Comparison of ENCODE assay signal across 25 mouse cellular contexts in genomic region chr19:6313796-6314195, GRCm38 (mm10).
"Had no signal": no experiment of that assay in that cellular context is flagged by ENCODE, and none has a peak within 500 bp of the region (broad histone marks: within the 10 kb centered on the region; RNA-seq: fewer than 3 reads in every experiment).

No protein-coding gene starts in this region.

- H3K4me1 ChIP-seq: hindbrain, embryonic 12.5 days had no signal

- ATAC-seq: hindbrain, embryonic 16.5 days; inflammation-experienced regulatory T-cells, adult 6 months; intestine, embryonic 15.5 days; intestine, postnatal 0 days had no signal

- H3K27me3 ChIP-seq: heart, embryonic 12.5 days; hindbrain, embryonic 12.5 days; intestine, embryonic 15.5 days; liver, embryonic 13.5 days; liver, embryonic 15.5 days had no signal

- H3K9me3 ChIP-seq: heart, embryonic 10.5 days; heart, embryonic 12.5 days; hindbrain, embryonic 10.5 days; hindbrain, embryonic 12.5 days; intestine, embryonic 15.5 days; liver, embryonic 13.5 days; liver, embryonic 15.5 days had no signal

- H3K9ac ChIP-seq: heart, embryonic 12.5 days; hindbrain, embryonic 12.5 days; hindbrain, embryonic 14.5 days; intestine, embryonic 15.5 days; liver, embryonic 13.5 days; liver, embryonic 15.5 days had no signal

- DNase-seq: gastrocnemius, adult 2 months; gastrocnemius, postnatal 10 days; gastrocnemius, postnatal 25 days; heart, postnatal 10 days; heart, postnatal 4 days; kidney, adult 18-20 months; kidney, adult 8-10 months; kidney, postnatal 10 days; kidney, postnatal 25 days; kidney, postnatal 4 days; liver; liver, embryonic 13.5 days had no signal

- H3K27ac ChIP-seq: gastrocnemius, adult 2 months; heart, embryonic 10.5 days; hindbrain, embryonic 10.5 days; hindbrain, embryonic 12.5 days; hindbrain, embryonic 14.5 days; intestine, embryonic 15.5 days; layer of hippocampus, adult 2 months; left cerebral cortex, adult 2 months; liver, embryonic 13.5 days; liver, embryonic 15.5 days had no signal

- H3K4me3 ChIP-seq: gastrocnemius, adult 2 months; heart, embryonic 10.5 days; heart, embryonic 12.5 days; hindbrain, embryonic 10.5 days; hindbrain, embryonic 12.5 days; intestine, embryonic 15.5 days; layer of hippocampus, adult 2 months; left cerebral cortex, adult 2 months; liver, embryonic 13.5 days; liver, embryonic 15.5 days had no signal

- H3K4me2 ChIP-seq: heart, embryonic 12.5 days; hindbrain, embryonic 12.5 days; hindbrain, embryonic 14.5 days; intestine, embryonic 15.5 days; liver, embryonic 11.5 days; liver, embryonic 13.5 days; liver, embryonic 15.5 days had no signal
